Mouse (Mus musculus) liver, adult 2 months (tissue): Measurements from ENCODE around the gene Ttll6.

Experiments used
- CTCF ChIP-seq: fragments of 200-500 bp; IDR thresholded peaks from 2 replicates; pipeline ENCODE4 v1.5.1; 2011; ENCODE audit warnings: low read depth, low read length, control low read depth
- POLR2A ChIP-seq: fragments of 200-500 bp; IDR thresholded peaks from 2 replicates; pipeline ENCODE4 v1.6.1; 2011; ENCODE audit warnings: low read length, control low read depth; ENCODE audit not compliant: insufficient read depth; ENCODE audit errors: extremely low read depth

- no peak for TF ChIP-seq CTCF
- no peak for TF ChIP-seq POLR2A
These were observed 13.9 kb downstream of the Ttll6 start for GRCm38 (mm10) chr11:96147471-96147870.
